Mouse (Mus musculus) liver, postnatal 0 days (tissue): Measurements from ENCODE around the gene Plpp3.

ENCODE experiments used
- CTCF ChIP-seq: sonication (generic); IDR thresholded peaks from 2 replicates; pipeline ENCODE4 v1.5.1; 2016; ENCODE audit warnings: antibody characterized with exemption, low read depth
- EP300 ChIP-seq: IDR thresholded peaks from 2 replicates; pipeline ENCODE4 v1.6.1; 2016; ENCODE audit warnings: antibody characterized with exemption, low read depth, mild to moderate bottlenecking

DNA sequence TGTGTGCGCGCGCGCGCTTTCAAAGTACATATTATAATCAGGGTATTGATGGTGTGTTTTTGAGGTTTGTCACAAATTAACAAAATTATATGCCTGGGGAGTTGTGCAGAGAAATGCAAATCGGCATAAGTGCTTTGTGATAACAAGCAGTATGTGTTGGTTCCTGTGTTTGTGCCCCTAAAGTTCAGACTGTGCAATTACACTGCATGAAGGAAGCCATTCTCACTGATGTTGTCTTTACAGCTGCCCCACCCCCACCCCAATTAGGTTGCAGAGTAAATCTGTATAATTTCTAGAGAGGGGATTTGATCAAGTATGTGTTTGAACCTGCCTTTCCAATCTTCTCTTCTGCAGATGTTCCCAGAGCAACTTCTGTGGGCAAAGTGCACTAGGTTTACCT, 7.8 kb downstream of the Plpp3 start:
- TF ChIP-seq CTCF (no peak), EP300 (no peak)
